Mouse (Mus musculus) gastrocnemius, adult 2 months (tissue): ENCODE data around the gene Dnajc16. TPM values are rescaled to one million over a fixed set of nuclear protein-coding genes. Genes with fewer than 3 reads are reported as not detected.

Source experiments
- DNase-seq: peaks from one replicate; pipeline ENCODE4 v3.0.0; 2022
- H3K27ac ChIP-seq: fragments of 200-600 bp; 2 replicates; pipeline ENCODE4 v1.8.1; 2022; ENCODE audit warnings: mild to moderate bottlenecking
- H3K4me3 ChIP-seq: fragments of 200-600 bp; 2 replicates; pipeline ENCODE4 v1.8.1; 2022; ENCODE audit warnings: mild to moderate bottlenecking, moderate library complexity
- CTCF ChIP-seq: fragments of 200-600 bp; IDR thresholded peaks from 2 replicates; pipeline ENCODE4 v1.8.1; 2022; ENCODE audit warnings: antibody characterized with exemption, mild to moderate bottlenecking, moderate library complexity
- intact Hi-C: fragments of 180-260 bp; cut with DNase I; formaldehyde crosslinking; loops from one replicate; pipeline ENCODE4 v1.15.1; 2025
- total RNA-seq, 2 experiments: library from RNA; stranded (reverse); gene quantifications; 2 replicates each; pipeline ENCODE4 v1.2.3; 2021

Gene Dnajc16
- total RNA-seq, 2 experiments from 2014 or later, result 12.6 to 12.9 TPM

GRCm38 (mm10) chr4:141793282-141794151 lies 2.8 kb upstream of the Dnajc16 start, which contains the start of gene Casp9:
Casp9 (plus strand) TSS chr4:141793612.
- peak within 1 kb of the TSS; percentile 98 for H3K4me3 ChIP-seq
- TF ChIP-seq CTCF, result no peak; the same call in 1 of the 2 replicates
- intact Hi-C loops, result loop anchor here (5.0 kb wide), 1 partner anchor 71 kb away; the partner anchor contains the start of gene Ddi2
- DNase-seq, result peak; percentile 98
- H3K27ac ChIP-seq, result peak within 1 kb of the TSS; percentile 94

- intact Hi-C loops, result loop anchor here (5.0 kb wide), 1 partner anchor 70 kb away; the partner anchor contains the start of gene Ddi2
- TF ChIP-seq CTCF, result no peak
- peak overlapping the region; percentile 94 for H3K27ac ChIP-seq
- peak overlapping the region; percentile 98 for H3K4me3 ChIP-seq
- no peak for DNase-seq
These were observed 2.0 kb upstream of the Dnajc16 start for GRCm38 (mm10) chr4:141792554-141793281.

- DNase-seq, result no peak
- Histone ChIP-seq H3K4me3 (no peak overlapping the region), H3K27ac (no peak overlapping the region)
- intact Hi-C loops, result loop anchor here (5.0 kb wide), 1 partner anchor 70 kb away; the partner anchor contains the start of gene Ddi2
- no peak for TF ChIP-seq CTCF
These were observed 1.2 kb upstream of the Dnajc16 start for GRCm38 (mm10) chr4:141791951-141792350.

- no peak for TF ChIP-seq CTCF
- Histone ChIP-seq H3K4me3 (no peak overlapping the region), H3K27ac (peak overlapping the region; percentile 94; the same call in 1 of the 2 replicates)
- intact Hi-C loops, result loop anchor here (5.0 kb wide), 1 partner anchor 69 kb away; the partner anchor contains the start of gene Ddi2
- DNase-seq, result no peak
These were observed 755 bp upstream of the Dnajc16 start for GRCm38 (mm10) chr4:141791486-141791885.

- H3K4me3 ChIP-seq, result peak overlapping the region; percentile 99
- intact Hi-C loops, result loop anchor here (5.0 kb wide), 2 partner anchors 67 to 127 kb away; partner anchors contain the start of genes Ddi2 and Plekhm2
These were observed 1.0 kb downstream of the Dnajc16 start for GRCm38 (mm10) chr4:141789564-141790218.

GRCm38 (mm10) chr4:141787462-141787861 lies 3.3 kb downstream of the Dnajc16 start:
- no peak overlapping the region for H3K4me3 ChIP-seq
- H3K27ac ChIP-seq, result peak overlapping the region; percentile 40
- no peak for DNase-seq
- TF ChIP-seq CTCF, result no peak
- intact Hi-C loops, result loop anchor here (5.0 kb wide), 1 partner anchor 125 kb away; the partner anchor contains the start of gene Plekhm2

More at GRCm38 (mm10) chr4:141789564-141790218, 1.0 kb downstream of the Dnajc16 start:
- H3K27ac ChIP-seq, result peak overlapping the region; percentile 94
- DNase-seq, result no peak
- no peak for TF ChIP-seq CTCF

GRCm38 (mm10) chr4:141787046-141787445 lies 3.7 kb downstream of the Dnajc16 start:
- peak overlapping the region; percentile 40 for H3K27ac ChIP-seq
- intact Hi-C loops, result loop anchor here (5.0 kb wide), 1 partner anchor 125 kb away; the partner anchor contains the start of gene Plekhm2
- DNase-seq, result no peak
- H3K4me3 ChIP-seq, result no peak overlapping the region
- no peak for TF ChIP-seq CTCF

GRCm38 (mm10) chr4:141786141-141786540 lies 4.6 kb downstream of the Dnajc16 start:
- Histone ChIP-seq H3K27ac (no peak overlapping the region), H3K4me3 (no peak overlapping the region)
- no peak for DNase-seq
- no peak for TF ChIP-seq CTCF
- intact Hi-C loops, result loop anchor here (5.0 kb wide), 1 partner anchor 124 kb away; the partner anchor contains the start of gene Plekhm2

- DNase-seq, result no peak
- no peak for TF ChIP-seq CTCF
- H3K27ac ChIP-seq, result no peak overlapping the region
- no peak overlapping the region for H3K4me3 ChIP-seq
- intact Hi-C loops, result loop anchor here (5.0 kb wide), 1 partner anchor 123 kb away; the partner anchor contains the start of gene Plekhm2
These were observed 5.9 kb downstream of the Dnajc16 start for GRCm38 (mm10) chr4:141784835-141785234.

GRCm38 (mm10) chr4:141781201-141781985 lies 9.3 kb downstream of the Dnajc16 start:
- Histone ChIP-seq H3K4me3 (no peak overlapping the region), H3K27ac (no peak overlapping the region)
- DNase-seq, result no peak
- TF ChIP-seq CTCF, result no peak
- intact Hi-C loops, result no loop called here

GRCm38 (mm10) chr4:141779828-141780227 lies 10.9 kb downstream of the Dnajc16 start:
- TF ChIP-seq CTCF, result no peak
- DNase-seq, result no peak
- intact Hi-C loops, result no loop called here
- Histone ChIP-seq H3K27ac (no peak overlapping the region), H3K4me3 (no peak overlapping the region)
